21 mouse cellular contexts compared by ENCODE assay signal in genomic region chr10:4124148-4124547, GRCm38 (mm10).
DNase-seq lines count a peak whose midpoint lies in the region; ATAC-seq and TF ChIP-seq lines count a peak whose summit lies in the region.
"Had no signal": no experiment of that assay in that cellular context is flagged by ENCODE, and none has a peak within 500 bp of the region (broad histone marks: within the 10 kb centered on the region; RNA-seq: fewer than 3 reads in every experiment).

No protein-coding gene starts in this region.

- no peaks in the 10 kb centered on the region for H3K9me3 ChIP-seq in kidney, embryonic 14.5 days (ENCODE audit: control insufficient read depth, low read length)
- H3K9me3 ChIP-seq in kidney, postnatal 0 days (replicated peaks; ENCODE audit: low read length) = no peaks in the 10 kb centered on the region
- no peaks in the 10 kb centered on the region for H3K9me3 ChIP-seq in stomach, embryonic 16.5 days (replicated peaks; ENCODE audit: control insufficient read depth, low read length)
- no peaks in the 10 kb centered on the region for H3K9me3 ChIP-seq in stomach, postnatal 0 days (ENCODE audit: control insufficient read depth, low read length)
- H3K9me3 ChIP-seq in ES-E14 (ENCODE audit: control insufficient read depth, insufficient read depth, low read depth, low read length) = no peaks in the 10 kb centered on the region
- H3K9me3 ChIP-seq: embryonic facial prominence, embryonic 13.5 days; heart, embryonic 12.5 days had no signal

- no peak for DNase-seq in kidney, postnatal 10 days
- no peak for DNase-seq in kidney, postnatal 0 days (ENCODE audit: low spot score)
- DNase-seq in kidney, postnatal 36 days = no peak
- DNase-seq in stomach, postnatal 0 days (ENCODE audit: low spot score) = no peak
- no peak for DNase-seq in ES-E14 (ENCODE audit: low read depth, low spot score)
- no peak for DNase-seq in layer of hippocampus, postnatal 14 days (ENCODE audit: low spot score in 2 of 2)
- DNase-seq: cerebellum, adult 11 months; cerebellum, adult 2 months; cerebellum, adult 9-11 months; cerebellum, postnatal 25 days; forebrain, postnatal 0 days; gastrocnemius, adult 2 months; gastrocnemius, postnatal 14 days had no signal

- H3K4me2 ChIP-seq in kidney, embryonic 14.5 days (replicated peaks; ENCODE audit: low read depth, low read length) = no peak overlapping the region
- H3K4me2 ChIP-seq in kidney, postnatal 0 days (ENCODE audit: low read length) = no peak overlapping the region
- no peak overlapping the region for H3K4me2 ChIP-seq in stomach, embryonic 16.5 days (ENCODE audit: low read depth, low read length)
- H3K4me2 ChIP-seq in stomach, postnatal 0 days (replicated peaks; ENCODE audit: low read depth) = no peak overlapping the region
- H3K4me2 ChIP-seq: embryonic facial prominence, embryonic 13.5 days; heart, embryonic 12.5 days; hindbrain, embryonic 14.5 days had no signal

- ATAC-seq in kidney, embryonic 14.5 days (ENCODE audit: low FRiP score, low TSS enrichment) = no peak
- no peak for ATAC-seq in kidney, postnatal 0 days (replicated peaks; ENCODE audit: low FRiP score, low read depth)
- ATAC-seq in stomach, embryonic 16.5 days (ENCODE audit: insufficient read depth, low FRiP score) = no peak
- no peak for ATAC-seq in stomach, postnatal 0 days (ENCODE audit: low FRiP score, low TSS enrichment)
- ATAC-seq: CD4-positive, CD25-positive, alpha-beta regulatory T cell, adult 4 months; forebrain, embryonic 14.5 days; forebrain, postnatal 0 days; hindbrain, postnatal 0 days had no signal

- TF ChIP-seq EP300 in stomach, postnatal 0 days (optimal IDR thresholded peaks at IDR 0.05) = no peak

- H3K9ac ChIP-seq in kidney, embryonic 14.5 days (ENCODE audit: low read depth, low read length) = no peak overlapping the region
- H3K9ac ChIP-seq in kidney, postnatal 0 days (ENCODE audit: low read depth, low read length) = no peak overlapping the region
- no peak overlapping the region for H3K9ac ChIP-seq in stomach, embryonic 16.5 days (ENCODE audit: low read length)
- no peak overlapping the region for H3K9ac ChIP-seq in stomach, postnatal 0 days (ENCODE audit: low read length)
- no peak overlapping the region for H3K9ac ChIP-seq in ES-E14 (ENCODE audit: insufficient read depth, low read depth, low read length, poor library complexity, severe bottlenecking)
- H3K9ac ChIP-seq: embryonic facial prominence, embryonic 13.5 days; forebrain, postnatal 0 days; heart, embryonic 12.5 days; hindbrain, embryonic 14.5 days had no signal

- H3K4me1 ChIP-seq in kidney, embryonic 14.5 days (ENCODE audit: control insufficient read depth, insufficient read depth, low read length) = peaks cover 53% of the 10 kb centered on the region
- H3K4me1 ChIP-seq in kidney, postnatal 0 days (replicated peaks; ENCODE audit: insufficient read depth, low read length) = peaks cover 28% of the 10 kb centered on the region
- H3K4me1 ChIP-seq in stomach, embryonic 16.5 days (ENCODE audit: control insufficient read depth, insufficient read depth, low read length) = peaks cover 32% of the 10 kb centered on the region
- 0 out of 2 replicates have a peak, but pooled peaks cover 4% of the 10 kb centered on the region for H3K4me1 ChIP-seq in stomach, postnatal 0 days (replicated peaks; ENCODE audit: control insufficient read depth, insufficient read depth)
- H3K4me1 ChIP-seq in ES-E14 (ENCODE audit: control insufficient read depth in 2 of 2, insufficient read depth in 2 of 2, low read length in 2 of 2, poor library complexity in 1 of 2) = peaks cover 13 to 25% of the 10 kb centered on the region in 2 experiments

- no peaks in the 10 kb centered on the region for H3K27me3 ChIP-seq in kidney, embryonic 14.5 days (ENCODE audit: control insufficient read depth, insufficient read depth, low read length)
- no peaks in the 10 kb centered on the region for H3K27me3 ChIP-seq in kidney, postnatal 0 days (ENCODE audit: insufficient read depth, low read length)
- no peaks in the 10 kb centered on the region for H3K27me3 ChIP-seq in stomach, embryonic 16.5 days (ENCODE audit: control insufficient read depth, insufficient read depth, low read length)
- H3K27me3 ChIP-seq in stomach, postnatal 0 days (ENCODE audit: control insufficient read depth, insufficient read depth, low read length) = no peaks in the 10 kb centered on the region
- H3K27me3 ChIP-seq: embryonic facial prominence, embryonic 13.5 days; heart, embryonic 12.5 days had no signal

- in situ Hi-C loops in ES-E14 (cut with MboI; ENCODE audit: low sequenced_read_pairs in 2 of 2, unreplicated experiment in 2 of 2) = no loop called here

- 29% methylated on average over 1 of the region's 1 CpGs for WGBS in kidney, embryonic 14.5 days
- WGBS in kidney, postnatal 0 days = 42% methylated on average over 1 of the region's 1 CpGs
- 68% methylated on average over 1 of the region's 1 CpGs for WGBS in stomach, embryonic 16.5 days
- WGBS in stomach, postnatal 0 days = 84% methylated on average over 1 of the region's 1 CpGs

- peak overlapping the region; percentile 17; the same call in 1 of the 2 replicates for H3K27ac ChIP-seq in kidney, embryonic 14.5 days (ENCODE audit: low read depth, low read length)
- peak overlapping the region; percentile 5; the same call in 1 of the 2 replicates for H3K27ac ChIP-seq in kidney, postnatal 0 days
- peak overlapping the region; percentile 26; the same call in 1 of the 2 replicates for H3K27ac ChIP-seq in stomach, embryonic 16.5 days (ENCODE audit: low read length)
- no peak overlapping the region for H3K27ac ChIP-seq in stomach, postnatal 0 days (replicated peaks)
- H3K27ac ChIP-seq in ES-E14 (ENCODE audit: insufficient read depth, low read depth, low read length, poor library complexity, severe bottlenecking) = peak overlapping the region; percentile 79; the same call in 1 of the 2 replicates
- H3K27ac ChIP-seq: embryonic facial prominence, embryonic 13.5 days; gastrocnemius, adult 2 months; hindbrain, embryonic 14.5 days; hindbrain, postnatal 0 days had no signal

- no peaks in the 10 kb centered on the region for H3K36me3 ChIP-seq in kidney, embryonic 14.5 days (ENCODE audit: control insufficient read depth, insufficient read depth, low read length)
- no peaks in the 10 kb centered on the region for H3K36me3 ChIP-seq in kidney, postnatal 0 days (ENCODE audit: insufficient read depth, low read length)
- no peaks in the 10 kb centered on the region for H3K36me3 ChIP-seq in stomach, embryonic 16.5 days (ENCODE audit: control insufficient read depth, insufficient read depth, low read length)
- no peaks in the 10 kb centered on the region for H3K36me3 ChIP-seq in stomach, postnatal 0 days (ENCODE audit: control insufficient read depth, insufficient read depth, low read length)
- H3K36me3 ChIP-seq in ES-E14 (ENCODE audit: control insufficient read depth, insufficient read depth, low read length, poor library complexity, severe bottlenecking) = peaks cover 3% of the 10 kb centered on the region; the same call in 1 of the 2 replicates
- H3K36me3 ChIP-seq: heart, embryonic 12.5 days had no signal

- no peak overlapping the region for H3K4me3 ChIP-seq in kidney, embryonic 14.5 days (ENCODE audit: low read length)
- H3K4me3 ChIP-seq in kidney, postnatal 0 days (replicated peaks; ENCODE audit: low read depth, low read length) = no peak overlapping the region
- no peak overlapping the region for H3K4me3 ChIP-seq in stomach, embryonic 16.5 days (replicated peaks; ENCODE audit: low read length)
- H3K4me3 ChIP-seq in stomach, postnatal 0 days (ENCODE audit: low read depth, low read length) = no peak overlapping the region
- H3K4me3 ChIP-seq in ES-E14 (ENCODE audit: insufficient read depth in 1 of 2, low read depth in 1 of 2, low read length in 2 of 2, poor library complexity in 1 of 2, severe bottlenecking in 1 of 2) = no peak overlapping the region
- H3K4me3 ChIP-seq: embryonic facial prominence, embryonic 13.5 days; gastrocnemius, adult 2 months; heart, embryonic 12.5 days had no signal

- TF ChIP-seq CTCF in kidney, postnatal 0 days (IDR thresholded peaks at IDR 0.05; ENCODE audit: low read depth) = no peak
- TF ChIP-seq CTCF in stomach, postnatal 0 days (IDR thresholded peaks at IDR 0.05; ENCODE audit: low read depth) = no peak

TF ChIP-seq in ES-E14, 5 proteins besides CTCF, POLR2A, EP300 and RAD21:
- TF ChIP-seq HCFC1 (IDR thresholded peaks at IDR 0.05; ENCODE audit: borderline replicate concordance, insufficient read depth, low read length) (no peak), ZC3H11A (IDR thresholded peaks at IDR 0.05; ENCODE audit: borderline replicate concordance, low read depth, low read length) (no peak), ZNF384 (IDR thresholded peaks at IDR 0.05; ENCODE audit: low read depth, low read length) (no peak), CHD2 (IDR thresholded peaks at IDR 0.05; ENCODE audit: low read depth, low read length) (no peak), MAFK (IDR thresholded peaks at IDR 0.05; ENCODE audit: insufficient read depth, low read depth, low read length) (no peak)
